Mouse (Mus musculus) adrenal gland, adult 2 months (tissue): ENCODE data around the gene Cdon. TPM values are rescaled to one million over a fixed set of nuclear protein-coding genes. Genes with fewer than 3 reads are reported as not detected.
A peak's percentile ranks its signal among the peaks of the same experiment; 100 is the strongest.
"Not testable (repeated sequence)": the region's sequence is repeated elsewhere in the genome, so short reads cannot be mapped to it uniquely, and the experiment has no call there.

Experiments
- DNase-seq: peaks from one replicate; pipeline ENCODE4 v3.0.0; 2021
- long read RNA-seq: library from polyadenylated mRNA; stranded (forward); transcript quantifications from one replicate; pipeline ENCODE4 v2.0.0, GENCODE M21; 2021
- polyA plus RNA-seq: library from polyadenylated mRNA; depleted of rRNA; stranded (reverse); fragments of >200 nt; gene quantifications from 2 replicates; pipeline ENCODE4 v1.2.3, GENCODE M21; 2012; rRNA removed
- total RNA-seq, 2 experiments: library from RNA; stranded (reverse); gene quantifications; 2 replicates each; pipeline ENCODE4 v1.2.3; 2021

The Cdon gene
- total RNA-seq, result 10 to 100 TPM; 11.8 to 19.4 TPM
- 1.8 and 1.9 TPM in 2 replicates for polyA plus RNA-seq
- long read RNA-seq, result 0 reads

DNA sequence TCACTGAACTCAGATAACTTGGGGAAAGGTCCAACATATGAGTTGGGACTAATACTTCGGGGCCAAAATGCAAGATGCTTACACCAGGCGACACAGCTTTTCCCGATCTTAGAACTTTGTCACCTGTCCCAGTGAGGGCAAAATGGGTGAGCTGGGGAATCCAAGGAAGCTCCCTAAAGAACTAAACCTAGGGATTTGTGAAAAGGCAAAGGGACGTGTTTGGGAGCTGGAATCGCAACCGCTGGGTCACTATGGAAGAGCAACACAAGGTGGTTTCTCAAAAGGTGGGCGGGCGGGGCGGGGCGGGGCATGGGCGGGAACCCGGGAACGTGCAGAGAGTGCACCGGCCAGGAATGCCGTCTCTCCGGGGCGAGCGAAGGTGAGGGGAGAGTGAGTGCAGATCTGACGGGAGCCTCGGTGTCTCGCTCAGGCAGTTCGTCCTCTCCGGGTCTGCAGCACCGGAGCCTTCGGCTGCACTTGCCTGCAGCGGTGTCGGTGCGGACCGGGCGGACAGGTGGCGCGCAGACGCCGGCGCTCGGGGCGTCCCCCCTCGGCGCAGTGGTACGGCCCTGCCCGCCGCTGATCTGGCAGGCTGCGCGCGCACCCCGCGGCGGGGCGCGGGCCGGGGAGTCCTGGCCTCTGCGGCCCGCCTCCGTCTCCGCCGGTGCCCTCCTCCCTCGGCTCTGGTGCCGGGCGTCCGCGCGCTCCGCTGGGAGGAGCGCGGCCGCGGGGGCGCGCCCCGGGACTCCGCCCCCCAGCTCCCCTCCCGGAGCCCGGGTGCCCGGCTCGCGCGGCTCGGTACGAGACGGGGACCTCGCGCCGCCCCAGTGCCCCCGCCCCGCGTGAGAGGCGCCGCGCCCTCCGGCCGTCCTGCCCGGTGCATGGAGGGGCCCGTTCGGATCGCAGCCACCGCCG, at the start of gene Cdon:
Cdon (plus strand) TSS at position 324 of the 915 bp plus-strand sequence.
- peak; percentile 96 for DNase-seq

DNA sequence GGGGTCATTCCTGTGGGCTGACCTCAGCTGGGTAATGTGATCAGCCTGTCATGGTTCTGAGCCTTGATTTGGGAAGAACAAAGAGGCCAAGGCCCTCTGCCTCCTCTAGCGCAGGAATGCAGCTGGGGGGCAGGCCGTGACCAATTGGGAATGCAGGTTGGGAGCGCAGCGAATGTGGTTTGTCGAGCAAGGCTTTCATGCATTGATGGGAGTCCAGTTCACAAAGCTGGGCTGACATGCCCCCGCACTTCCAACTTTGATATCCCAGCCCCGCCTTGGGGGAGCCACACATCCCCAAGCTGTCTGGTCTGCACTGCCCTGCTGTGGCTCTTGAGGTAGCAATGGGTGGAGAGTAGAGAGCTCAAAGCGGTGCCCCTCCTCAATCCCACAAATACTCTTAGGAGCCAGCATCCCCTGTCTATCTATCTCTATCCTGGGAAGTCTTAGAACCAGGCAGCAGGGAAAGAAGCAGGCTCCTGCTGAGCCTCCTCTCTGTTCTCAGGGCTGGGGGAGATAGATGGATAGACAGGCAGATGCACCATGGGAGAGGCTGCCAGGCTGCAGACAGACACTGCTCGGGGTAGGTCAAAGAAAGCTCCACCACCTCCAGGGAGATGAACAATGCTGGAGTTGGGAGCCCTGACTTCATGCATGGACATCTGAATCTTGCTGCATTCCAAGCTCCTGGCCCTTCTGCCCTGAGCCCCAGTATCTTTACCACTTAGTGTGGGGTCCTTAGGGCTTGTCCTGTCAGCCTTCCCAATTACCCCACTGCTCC, 48.4 kb upstream of the Cdon start:
- DNase-seq, result no peak

DNA sequence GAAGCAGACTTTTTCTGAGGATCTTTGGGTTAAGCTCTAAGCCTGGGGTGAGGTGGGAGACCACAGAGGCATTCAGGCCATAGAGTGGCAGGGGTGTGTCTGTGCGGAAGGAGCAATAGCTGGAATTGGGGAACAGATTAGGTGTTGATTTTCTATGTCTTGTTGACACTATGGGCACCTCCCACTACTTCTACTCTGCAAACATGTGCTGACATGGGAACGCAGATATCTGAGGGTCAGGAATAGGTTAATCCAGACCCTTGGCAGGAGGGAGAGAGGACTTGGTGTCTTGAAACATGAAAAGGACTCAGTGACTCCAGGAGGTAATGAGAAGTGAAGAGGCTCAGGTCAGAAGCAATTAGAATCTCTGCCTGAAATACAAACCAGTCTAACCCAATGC, 43.0 kb upstream of the Cdon start:
- no peak for DNase-seq

DNA sequence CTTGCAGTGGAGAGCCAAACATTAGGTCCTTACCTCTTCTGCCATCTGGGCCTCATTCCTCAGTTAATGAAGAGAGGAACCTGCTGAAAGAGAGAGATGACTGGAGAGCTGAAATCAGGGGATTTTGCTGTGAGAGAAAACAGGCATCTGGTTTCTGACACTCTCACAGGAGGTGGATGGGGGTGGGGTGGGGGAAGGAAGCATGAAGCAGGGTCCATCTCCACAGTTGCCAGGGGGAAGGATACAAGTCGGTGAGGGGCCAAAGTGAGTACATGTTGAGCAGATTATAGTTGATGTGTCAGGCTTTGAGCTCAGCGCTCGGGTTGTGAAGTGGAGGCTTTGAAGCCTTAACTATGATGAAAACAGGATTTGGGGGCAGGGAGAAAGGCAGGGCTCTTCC, 41.9 kb upstream of the Cdon start:
- no peak for DNase-seq

GRCm38 (mm10) chr9:35399896-35400295, 21.0 kb upstream of the Cdon start:
- DNase-seq, result no peak

DNA sequence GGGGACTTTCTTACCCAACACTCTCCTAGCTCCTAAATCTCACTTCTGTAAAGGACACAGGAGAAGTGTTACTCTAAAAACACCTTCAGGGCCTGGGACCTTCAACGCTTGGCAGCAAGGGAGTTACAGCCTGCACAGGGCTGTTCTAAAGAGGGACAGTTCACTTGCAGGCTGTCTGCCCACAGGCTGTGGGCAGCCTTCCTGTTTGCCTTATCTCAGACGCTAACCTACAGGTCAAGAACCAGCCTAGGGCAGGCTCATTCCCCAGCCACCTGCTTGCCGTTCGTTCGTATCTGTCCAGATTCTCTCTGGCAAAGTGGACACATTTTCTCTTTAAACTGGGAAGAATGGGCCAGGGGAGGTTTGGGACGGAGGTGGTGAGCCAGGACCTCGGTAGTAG, 20.5 kb upstream of the Cdon start:
- no peak for DNase-seq

- DNase-seq, result no peak
These were observed 20.1 kb upstream of the Cdon start for GRCm38 (mm10) chr9:35400831-35401230.

DNA sequence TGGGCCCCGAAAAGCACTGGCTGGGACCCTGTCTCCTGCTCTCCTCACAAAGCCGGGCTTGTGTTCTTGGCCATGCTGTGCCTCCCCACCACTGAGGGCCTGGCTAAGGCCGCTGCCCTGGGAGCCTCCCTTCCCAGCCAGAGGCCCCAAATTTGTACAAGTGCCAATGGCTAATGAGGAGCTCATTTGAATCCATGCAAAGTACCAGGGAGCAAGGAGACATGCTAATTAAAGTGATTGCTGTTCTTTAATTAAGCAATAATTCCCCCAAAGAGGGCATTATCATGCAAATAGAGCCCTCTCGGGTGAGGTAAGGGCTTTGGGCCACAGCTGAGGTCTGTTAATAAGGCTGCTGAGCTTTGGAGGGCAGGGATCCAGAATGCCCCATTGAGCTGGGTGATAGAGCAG, 18.3 kb upstream of the Cdon start:
- DNase-seq, result no peak

- no peak for DNase-seq
These were observed 17.4 kb upstream of the Cdon start for GRCm38 (mm10) chr9:35403490-35403889.

- no peak for DNase-seq
These were observed 15.7 kb upstream of the Cdon start for GRCm38 (mm10) chr9:35405038-35405905.

- no peak for DNase-seq
These were observed 9.5 kb upstream of the Cdon start for GRCm38 (mm10) chr9:35411225-35411965.

DNA sequence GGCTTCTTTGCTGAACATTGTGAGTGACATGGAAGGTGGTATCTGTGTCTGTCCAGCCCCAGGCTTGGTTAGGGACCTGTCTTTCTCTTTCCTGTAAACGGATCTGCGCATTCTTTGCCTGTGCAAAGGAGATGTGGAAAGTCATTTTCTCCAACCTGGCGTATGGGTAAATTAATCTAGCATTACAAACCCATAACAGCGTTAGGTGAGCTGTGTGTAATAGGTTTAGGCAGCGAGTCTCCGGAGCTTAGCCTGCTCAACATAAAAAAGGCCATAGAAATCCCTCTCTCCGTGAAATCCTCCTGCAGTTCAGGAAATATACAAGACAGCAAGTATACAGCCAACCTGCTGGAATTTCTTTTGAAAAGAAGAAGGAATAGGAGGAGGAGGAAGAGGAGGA, 9.0 kb upstream of the Cdon start:
- no peak for DNase-seq

- DNase-seq, result no peak
These were observed 855 bp downstream of the Cdon start for GRCm38 (mm10) chr9:35421730-35422235.

DNA sequence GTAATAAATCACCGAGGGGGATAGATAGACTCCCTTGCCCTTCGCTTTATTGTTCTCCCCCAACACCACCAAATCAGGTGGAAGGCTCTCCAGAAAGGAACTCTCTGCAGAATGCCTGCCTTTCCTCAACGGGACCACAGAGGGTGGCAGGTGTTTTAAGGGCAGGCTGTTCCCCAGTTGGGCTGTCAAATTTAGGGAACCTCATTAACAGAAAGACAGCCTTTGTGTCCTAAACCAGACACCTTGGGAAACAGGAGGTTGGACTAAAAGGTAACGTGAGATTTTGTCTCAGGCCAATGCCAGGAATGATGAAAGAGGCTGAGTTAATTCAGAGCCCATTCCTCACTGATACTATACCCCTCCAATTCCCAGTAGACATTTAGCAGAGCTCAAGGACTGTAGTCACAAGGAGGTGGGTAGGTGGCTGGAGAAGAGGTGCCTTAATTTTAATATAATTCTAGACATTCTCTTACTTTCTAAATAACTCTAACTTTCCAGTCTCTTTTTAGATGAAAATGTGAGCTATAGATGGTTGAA, 1.5 kb downstream of the Cdon start:
- no peak for DNase-seq

DNA sequence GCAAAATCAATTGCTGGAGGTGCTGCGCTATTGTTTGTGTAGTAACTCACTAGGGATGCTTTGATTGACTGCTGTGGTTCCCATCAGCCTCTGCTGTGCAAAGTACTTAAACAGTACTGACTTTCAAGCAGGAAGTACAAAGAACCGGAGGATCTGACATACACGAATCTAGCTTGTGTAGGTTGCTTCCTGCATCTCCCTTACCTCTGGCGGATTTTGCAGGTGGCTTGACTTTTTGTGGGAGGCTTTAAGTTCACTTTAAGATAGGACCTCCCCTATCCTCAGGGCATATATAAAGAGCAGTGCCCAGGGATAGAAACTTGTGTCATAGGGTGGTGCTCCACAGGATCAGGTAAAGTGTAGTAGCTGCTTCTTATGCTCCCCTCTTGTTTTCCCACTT, 2.3 kb downstream of the Cdon start:
- DNase-seq, result no peak

DNA sequence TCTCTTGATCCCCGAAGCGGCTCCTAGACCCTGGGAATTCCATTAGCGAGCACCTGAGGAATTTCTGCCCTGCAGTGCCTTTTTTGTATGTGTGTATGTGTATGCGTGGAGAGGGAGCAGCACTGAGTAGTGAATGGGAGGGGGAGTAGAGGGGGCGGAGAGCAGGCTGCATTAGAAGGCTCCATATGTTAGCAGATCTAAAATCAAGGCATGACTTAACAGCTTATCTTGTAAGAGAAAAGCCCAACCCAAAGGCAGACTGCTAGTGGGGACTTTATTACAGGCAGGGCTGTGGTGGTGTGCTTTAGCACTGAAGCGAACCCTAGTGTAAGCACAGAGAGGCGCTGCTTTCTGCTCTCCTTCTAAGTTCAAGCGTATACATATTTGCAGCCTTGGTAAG, 3.7 kb downstream of the Cdon start:
- no peak for DNase-seq

DNA sequence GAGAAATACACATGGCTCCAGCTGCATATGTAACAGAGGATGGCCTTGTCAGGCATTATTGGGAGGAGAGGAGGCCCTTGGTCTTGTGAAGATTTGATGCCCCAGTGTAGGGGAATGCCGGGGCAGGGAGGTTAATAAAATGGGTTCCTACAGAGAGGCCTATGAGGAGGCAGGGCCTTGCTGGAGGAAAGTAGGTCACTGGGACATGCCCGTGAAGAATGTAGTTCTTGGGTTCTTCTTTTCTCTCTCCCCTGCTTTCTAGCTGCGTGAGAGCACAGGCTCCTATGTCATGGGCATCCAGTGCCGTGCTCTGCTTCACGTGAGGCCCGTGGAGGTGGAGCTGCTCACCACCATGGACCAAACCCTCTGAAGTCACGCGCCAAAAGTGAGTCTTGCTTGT, 9.5 kb downstream of the Cdon start:
- no peak for DNase-seq

- DNase-seq, result no peak
These were observed 10.5 kb downstream of the Cdon start for GRCm38 (mm10) chr9:35431396-35431795.

DNA sequence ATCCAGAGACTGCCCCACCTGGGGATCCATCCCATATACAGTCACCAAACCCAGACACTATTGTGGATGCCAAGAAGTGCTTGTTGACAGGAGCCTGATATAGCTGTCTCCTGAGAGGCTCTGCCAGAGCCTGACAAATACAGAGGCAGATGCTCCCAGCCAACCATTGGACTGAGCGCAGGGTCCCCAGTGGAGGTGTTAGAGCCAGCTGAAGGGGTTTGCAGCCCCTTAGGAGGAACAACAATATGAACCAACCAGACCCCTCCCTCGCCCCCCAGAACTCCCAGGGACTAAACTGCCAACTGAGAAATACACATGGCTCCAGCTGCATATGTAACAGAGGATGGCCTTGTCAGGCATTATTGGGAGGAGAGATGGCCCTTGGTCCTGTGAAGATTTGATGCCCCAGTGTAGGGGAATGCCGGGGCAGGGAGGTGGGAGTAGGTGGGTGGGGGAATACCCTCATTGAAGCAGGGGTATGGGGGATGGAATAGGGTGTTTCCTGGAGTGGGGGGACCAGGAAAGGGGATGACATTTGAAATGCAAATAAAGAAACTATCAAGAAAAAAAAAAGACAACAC, 11.9 kb downstream of the Cdon start:
- DNase-seq, result not testable (repeated sequence)

GRCm38 (mm10) chr9:35434340-35434739, 13.4 kb downstream of the Cdon start:
- DNase-seq, result no peak

GRCm38 (mm10) chr9:35435565-35435964, 14.6 kb downstream of the Cdon start:
- DNase-seq, result no peak
